Mouse (Mus musculus) monocyte, adult 2 months (primary cell): ENCODE results near the gene Ugt1a10.

ENCODE experiments used
- DNase-seq, 2 experiments: peaks; one replicate each; pipeline ENCODE4 v3.0.0; 2022; ENCODE audit warnings: low spot score in 2 of 2, low read depth in 1 of 2

Ugt1a10 gene

DNA sequence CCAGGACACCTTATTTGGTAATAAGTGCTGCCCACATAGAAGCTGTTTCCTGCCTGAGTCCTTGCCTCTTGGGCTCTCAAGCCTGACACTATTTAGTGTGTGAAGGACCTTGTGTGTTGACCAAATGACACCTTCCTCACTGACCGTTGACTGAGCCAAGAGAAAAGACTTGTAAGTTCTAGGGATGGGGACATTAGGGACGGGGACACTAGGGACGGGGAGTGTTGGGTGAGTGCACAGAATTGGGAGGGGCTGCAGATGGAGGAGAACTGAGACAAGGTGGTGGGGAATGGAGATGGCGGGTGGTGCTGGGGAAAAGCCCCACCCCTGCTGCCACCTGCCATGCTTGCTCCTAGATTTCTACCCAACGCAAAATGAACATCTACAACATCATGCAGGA lies 174.8 kb downstream of the Ugt1a10 start:
- DNase-seq, result no peak

DNA sequence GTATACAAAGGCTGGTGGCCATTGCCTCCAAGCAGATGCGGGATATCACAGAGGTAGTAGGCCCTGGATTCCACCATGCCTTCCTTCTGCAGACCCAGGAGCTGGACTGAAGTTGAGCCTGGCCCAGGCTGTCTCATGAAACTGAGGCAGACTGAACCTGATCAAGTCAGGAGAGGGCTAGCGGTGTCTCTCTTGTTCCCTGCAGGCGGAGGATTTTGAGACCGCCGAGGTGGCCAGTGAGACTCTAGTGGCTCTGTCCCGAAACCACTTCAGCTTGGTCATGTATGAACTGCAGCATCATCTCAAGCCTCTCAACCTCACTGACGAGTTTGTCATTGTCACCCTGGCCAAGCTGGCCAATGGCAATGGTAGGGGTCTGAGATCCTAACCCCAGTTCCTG lies 175.2 kb downstream of the Ugt1a10 start:
- no peak for DNase-seq

DNA sequence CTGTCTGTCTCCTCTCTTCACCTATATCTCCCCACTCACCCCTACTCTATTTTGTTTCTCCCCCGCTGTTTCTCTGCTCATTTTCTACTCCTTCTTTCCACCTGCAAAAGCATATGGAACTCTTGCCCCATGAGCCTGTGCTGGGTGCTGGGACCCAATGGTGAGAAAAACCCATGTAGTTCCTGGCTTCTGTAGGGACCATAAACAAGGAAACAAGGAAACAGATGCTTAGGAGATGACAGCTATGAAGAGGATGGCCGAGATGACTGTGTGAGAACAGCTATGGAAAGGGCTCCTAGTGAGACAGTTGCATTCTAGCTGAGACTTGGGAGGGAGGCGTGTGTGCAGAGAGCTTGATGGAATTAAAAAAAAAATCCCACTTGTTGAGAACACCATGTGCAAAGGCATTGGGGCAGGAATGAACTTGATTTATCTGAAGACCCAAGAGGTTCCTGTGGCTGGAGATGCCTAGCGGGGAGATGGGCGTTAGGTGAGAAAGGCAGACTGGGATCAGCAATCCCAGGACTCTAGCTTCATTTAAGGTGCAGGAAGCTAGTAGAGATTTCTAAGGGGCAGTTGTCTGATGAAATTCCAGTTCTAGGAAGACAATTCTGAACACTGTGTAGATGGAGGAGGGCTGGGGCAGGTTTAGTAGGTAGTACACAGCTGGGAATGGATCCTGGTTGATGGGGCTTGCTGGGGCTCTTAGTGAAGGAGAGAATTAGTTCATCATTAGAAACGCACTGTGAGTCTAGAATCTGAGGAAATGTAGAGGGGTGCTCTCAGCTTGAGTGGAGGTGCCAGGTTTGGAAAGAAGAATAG lies 176.0 kb downstream of the Ugt1a10 start:
- no peak for DNase-seq

DNA sequence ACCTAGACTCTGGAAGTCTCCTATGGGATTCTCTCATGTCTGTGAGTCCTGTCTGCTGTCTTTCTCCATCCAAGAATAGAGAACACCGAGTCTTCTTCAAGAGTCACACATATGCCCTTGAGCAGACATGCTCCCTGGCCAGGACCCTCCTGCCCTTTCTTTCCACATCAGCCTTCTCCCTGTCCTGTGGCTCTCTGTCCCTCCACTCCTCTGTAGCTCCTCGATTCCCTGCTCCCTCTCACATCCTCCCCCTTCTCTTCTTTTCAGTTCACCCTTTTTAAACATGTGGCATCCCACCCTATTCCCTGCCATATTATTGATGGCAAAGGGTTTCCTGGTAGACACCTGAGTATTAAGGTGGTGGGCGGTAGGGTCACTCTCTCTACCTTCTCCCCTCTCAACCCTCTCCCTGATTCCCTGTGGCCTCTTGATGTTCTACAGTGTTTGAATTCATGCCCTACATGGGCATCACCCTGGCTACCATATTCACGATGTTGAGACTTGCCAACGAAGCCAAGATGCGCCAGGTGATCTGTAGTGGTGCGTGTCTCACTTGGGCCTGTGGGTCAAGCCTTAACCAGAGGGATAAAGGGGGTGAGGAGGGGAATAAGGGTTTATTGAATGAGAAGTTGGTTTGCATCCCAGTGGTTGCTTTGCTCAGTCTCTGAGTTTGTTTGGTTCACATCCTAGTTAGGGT lies 176.8 kb downstream of the Ugt1a10 start:
- DNase-seq, result no peak

DNA sequence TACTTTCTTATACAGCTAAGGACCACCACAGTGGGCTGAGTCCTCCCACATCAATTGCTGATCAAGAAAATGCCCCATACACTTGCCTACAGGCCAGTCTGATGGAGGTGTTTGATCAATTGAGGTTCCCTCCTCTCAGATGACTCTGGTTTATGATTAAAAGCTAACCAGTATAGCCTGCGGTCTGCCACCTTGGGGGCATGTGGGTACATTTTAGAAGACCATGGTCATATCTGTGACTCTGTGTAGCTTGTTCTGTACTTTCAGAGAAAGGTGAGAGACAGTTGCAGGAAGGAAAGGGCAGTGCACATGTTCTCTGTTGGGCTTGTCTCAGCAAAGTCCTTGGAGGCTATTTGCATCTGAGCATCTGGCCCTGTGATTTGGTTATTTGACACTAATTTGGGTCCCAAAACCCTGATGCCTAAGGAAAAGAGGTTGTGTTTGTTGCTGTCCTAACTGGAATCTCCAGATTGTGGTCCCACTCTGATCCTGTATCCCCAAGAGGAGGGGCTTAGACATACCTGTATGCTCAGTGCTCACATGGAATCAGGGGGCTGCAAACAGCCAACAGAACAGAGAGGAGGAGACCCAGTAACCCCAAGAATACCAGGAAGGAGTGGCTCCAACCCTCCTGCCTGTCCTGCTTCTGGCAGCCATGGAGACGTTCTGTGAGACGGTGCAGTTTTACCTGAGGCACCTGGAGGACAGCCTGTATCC lies 177.6 kb downstream of the Ugt1a10 start:
- DNase-seq, result no peak

DNA sequence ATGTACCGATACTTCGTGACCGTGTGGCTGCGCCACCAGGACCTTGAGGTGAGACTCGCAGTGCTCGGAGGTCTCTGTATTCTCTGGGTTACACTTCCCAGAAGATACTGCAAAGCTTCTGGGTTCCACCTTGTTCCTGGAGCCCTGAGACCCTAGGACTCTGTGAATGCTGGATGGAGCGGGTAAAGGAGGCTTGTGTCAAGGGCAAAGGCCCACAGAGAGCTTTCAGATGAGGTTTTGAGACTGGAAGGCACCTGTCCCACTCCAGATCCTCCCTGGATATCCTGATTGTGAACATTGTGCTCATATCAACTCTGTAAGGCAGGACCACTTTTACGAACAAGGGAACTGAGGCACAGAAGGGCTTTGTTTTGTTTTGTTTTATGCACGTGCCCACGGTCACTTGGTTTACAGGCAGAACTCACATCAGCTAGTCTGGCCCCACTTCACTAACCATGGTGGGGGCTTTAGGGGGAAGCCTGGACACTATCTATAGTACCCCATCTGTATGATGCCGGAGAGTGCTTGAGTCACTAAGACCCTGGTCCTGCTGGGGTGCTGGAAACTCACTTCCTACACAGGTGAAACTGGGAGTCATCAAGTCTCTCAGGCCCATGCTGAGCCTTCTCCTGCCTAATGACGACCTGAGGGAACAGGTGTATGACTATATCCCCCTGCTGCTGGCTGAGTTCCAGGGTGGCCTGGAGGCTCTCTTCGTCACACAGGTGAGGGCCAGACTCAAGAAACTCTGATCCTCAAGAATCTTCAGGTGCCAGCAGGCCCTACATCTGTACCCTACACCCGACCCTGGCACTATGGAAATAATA lies 178.4 kb downstream of the Ugt1a10 start:
- DNase-seq, result no peak

DNA sequence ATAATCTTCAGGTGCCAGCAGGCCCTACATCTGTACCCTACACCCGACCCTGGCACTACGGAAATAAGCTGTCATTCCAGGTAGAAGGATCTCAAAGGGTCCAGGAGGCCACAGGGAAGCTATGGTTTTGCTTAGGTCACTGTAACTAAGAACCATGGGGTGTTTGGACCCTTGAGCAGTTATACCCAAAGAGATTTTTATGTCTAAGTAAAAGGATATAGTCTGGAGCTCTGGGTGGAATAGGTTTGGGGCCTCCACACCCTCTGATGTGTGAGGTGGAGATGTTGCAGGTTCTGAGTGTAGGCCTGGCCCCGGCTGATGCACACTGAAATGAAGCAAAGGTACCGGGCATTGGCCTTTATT lies 179.0 kb downstream of the Ugt1a10 start:
- DNase-seq, result no peak

DNA sequence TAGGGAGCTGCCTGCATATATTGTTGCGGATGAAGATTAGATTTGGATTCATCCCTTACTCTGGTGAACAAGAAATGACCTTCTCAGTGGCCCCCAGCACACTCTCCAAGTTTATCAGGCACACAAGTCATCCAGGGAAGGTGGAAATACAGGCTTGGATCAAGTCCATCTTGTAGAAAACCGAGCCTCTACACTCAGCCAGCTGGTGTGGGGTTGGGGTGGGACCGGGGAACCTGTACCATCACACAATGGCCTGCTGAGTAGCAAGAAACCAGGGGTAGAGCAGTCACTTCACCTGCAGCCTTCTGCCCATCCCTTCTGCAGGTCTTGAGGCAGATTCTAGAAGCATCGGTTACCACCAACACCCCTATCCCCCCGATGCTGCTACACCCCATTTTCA lies 179.5 kb downstream of the Ugt1a10 start:
- DNase-seq, result no peak

DNA sequence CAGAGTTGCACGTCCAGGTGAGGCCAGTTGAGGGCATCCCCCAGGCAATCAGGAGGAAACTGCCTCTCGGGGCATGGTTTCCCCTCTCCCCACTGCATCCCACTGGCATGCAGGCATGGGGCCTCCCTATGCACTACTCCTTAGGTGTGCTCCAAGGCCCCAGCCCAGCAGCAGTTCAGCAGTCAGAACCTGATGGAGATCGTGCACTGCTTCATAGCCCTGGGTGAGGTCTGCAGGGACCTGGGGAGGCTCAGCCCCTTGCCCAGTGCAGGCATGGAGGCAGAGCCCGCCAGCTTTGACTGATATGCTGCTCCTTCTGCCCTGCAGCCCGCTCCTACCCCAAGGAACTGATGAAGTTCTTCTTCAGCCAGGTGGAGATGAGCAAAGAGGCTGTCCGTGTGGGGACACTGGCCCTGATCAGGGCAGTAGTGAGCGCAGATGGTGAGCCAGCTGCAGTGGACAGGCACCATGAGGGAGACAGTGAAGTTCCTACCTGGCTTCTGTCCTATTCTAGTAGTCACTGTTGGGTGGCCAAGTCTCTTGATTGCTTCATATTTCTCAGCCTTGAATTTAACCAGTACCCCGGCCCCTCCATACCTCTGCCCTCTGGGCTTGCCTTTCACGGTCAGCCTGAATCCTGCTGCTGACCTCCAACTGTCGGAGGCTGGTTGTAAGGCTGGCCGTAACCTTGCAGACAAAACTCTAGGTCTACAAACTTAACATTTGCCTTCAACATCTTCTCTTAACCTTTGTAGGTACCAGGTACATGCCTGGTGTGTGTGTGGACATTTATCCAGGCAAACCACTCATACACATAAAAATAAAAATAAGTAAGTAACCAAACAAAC lies 180.1 kb downstream of the Ugt1a10 start:
- DNase-seq, result no peak

DNA sequence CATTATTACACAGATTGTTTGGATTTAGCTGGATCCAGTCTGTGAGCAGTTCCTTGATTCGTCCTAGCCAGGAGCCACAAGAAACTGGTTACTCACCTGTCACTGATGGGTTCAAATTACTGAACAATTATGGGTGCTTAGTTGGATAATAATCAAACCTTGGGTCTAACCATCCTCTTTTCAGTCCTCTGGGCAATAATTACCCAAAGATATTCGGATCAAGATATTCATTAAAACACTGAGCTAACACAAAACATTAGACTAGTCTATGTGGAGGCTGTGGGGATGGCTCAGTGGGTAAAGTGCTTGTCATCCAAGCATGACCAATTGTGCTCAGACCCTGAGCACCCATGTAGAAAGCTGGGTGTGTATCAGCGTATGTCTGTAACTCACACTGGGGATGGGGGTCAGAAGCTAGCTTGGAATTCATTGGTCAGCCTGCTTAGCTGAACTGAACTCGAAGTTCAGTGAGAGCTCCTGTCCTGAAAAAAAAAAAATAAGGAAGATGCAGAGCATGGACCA lies 180.8 kb downstream of the Ugt1a10 start:
- no peak for DNase-seq

DNA sequence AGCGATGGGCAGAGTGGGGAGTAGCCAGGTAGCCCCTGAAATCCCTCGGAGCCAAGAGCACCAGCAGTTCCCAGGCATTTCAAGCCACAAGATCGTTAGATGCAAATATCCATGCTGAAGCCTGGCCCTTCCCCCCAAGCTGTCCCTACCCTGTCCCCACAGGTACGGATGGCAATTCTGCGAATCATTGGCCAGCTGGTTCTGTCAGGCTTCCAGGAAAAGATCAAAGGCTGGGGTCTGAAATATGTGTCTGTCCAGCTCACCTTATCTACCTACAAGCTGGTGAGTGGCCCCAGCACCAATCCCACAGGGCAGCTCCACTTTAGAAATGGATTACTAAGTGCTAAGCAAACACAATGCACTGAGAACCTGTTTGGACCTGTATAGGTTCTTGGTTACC lies 182.1 kb downstream of the Ugt1a10 start:
- no peak for DNase-seq

DNA sequence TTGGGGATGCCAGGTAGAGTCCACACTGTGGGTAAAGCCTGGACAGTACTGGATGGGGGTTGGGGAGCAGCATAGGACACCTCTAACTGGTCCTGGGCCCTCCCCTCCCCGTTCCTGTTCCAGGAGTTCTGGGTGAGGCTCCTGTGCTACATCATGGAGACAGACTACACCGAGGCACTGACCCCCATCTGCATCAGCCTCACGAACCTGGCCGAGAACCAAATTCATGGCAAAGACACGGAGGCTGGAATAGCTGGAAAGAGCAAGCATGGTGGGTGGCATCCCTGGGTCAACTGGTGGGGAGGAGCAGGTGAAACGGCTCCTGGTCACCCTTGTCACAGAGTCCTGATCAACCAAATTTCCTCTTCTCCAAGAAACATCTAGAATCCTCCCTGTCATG lies 183.6 kb downstream of the Ugt1a10 start:
- DNase-seq, result no peak

DNA sequence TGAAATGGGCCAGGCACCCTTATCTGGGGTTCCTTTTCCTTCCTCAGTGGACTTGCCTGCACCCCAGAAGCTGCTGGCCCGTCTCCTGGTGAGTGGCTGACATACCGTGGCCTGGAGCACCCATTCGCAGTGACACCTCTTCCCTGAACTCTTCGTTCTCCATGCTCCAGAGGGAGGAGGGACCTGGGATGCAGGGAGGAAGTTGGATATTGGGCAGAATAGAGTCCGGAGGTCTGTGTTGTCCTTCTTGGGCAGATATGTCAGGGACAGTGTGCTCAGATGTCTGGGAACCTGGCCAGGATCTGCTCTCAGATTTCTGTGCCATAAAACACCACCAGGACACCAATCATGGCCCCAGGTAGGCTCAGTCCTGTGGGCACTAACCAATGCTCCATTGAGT lies 184.9 kb downstream of the Ugt1a10 start:
- DNase-seq, result no peak

DNA sequence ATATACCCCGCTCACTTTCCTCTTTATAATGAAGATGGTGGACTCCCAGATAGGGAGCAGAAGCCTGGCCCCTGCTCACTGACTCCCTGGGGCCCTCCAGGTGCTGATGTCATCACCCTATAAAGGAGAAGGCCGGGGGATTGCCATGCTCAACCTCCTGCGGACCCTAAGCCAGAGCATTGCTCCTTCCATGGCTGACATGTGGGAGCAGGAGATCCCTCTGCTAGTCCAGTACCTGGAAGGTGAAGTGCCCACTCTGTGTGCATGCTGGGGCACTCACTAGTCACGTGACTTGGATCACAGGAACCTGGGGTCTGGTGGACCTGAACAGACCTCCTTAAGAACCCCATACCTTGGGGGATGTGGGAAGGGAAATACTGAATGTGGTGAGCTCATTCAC lies 185.4 kb downstream of the Ugt1a10 start:
- DNase-seq, result no peak

DNA sequence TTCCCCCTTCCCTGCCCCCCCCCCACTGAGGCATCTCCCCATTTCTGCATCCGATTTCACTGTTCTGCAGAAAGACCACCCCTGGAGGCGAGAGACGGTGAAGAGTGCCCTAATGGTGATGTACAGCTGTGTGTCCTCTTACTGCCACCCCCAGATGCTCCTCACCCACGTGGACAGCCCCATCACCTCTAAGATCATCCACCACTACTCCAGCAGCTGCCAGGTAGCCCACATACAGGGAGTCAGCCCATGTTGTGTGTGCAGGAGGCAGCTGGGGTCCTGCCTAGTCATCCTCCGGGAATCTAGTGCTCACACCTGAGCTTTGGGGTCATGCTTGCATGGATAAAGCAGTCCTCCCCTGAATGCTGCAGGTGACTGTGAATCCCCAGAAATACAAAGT lies 188.7 kb downstream of the Ugt1a10 start:
- no peak for DNase-seq

DNA sequence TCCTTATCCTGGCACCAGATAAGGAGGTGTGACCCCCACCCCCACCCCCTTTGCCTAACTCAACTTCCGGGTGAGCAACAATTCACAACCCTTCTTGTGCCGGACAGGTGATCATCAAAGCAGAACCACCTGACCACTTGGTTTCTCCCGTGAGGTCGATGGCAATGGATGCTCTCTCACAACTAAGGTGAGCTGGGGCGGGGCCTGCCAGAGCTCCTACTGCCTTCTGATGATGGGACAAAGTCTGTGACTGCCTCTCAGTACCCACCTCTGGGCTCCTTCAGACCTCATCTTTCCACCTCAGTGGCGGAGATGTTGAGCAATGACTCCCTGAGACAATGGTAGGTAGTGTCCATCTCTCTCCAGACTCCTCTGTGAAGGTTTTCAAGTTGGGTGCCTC lies 190.7 kb downstream of the Ugt1a10 start:
- DNase-seq, result no peak

DNA sequence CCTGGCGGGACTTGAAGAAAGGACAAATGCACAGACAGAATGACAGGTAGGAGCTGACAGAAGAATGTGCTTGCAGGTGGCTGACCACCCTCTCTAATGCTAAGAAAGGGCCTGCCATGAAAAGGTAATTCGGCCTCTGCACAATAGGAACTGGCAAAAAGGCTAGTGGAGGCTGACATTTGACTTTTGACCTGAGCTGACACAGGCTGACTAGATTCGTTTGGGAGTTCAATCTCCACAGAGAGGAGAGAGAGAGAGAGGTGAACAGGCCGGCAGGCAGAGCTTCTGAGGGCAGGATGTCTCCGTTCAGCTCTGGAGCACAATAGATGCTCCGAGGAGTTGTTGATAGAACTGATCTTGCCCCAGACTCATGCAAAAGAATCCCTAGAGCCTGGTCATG lies 191.2 kb downstream of the Ugt1a10 start:
- DNase-seq, result no peak

DNA sequence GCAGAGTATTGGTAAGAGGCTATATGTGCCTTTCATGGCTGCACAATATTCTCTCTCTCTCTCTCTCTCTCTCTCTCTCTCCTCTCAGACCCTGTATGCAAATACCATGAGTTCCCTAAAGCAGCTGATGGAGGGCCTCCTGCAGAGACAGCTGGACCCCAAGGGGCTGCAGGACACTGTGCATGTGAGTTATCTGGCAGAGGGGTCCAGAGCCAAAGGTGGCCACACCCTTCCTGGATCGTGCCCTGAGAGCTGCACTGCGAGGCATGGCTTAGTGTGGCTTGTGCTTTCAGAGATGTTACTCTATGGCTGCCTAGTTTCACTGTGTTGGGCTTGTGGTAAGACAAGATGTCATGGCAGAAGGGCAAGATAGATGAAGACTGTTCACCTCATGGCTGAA lies 192.5 kb downstream of the Ugt1a10 start:
- no peak for DNase-seq

DNA sequence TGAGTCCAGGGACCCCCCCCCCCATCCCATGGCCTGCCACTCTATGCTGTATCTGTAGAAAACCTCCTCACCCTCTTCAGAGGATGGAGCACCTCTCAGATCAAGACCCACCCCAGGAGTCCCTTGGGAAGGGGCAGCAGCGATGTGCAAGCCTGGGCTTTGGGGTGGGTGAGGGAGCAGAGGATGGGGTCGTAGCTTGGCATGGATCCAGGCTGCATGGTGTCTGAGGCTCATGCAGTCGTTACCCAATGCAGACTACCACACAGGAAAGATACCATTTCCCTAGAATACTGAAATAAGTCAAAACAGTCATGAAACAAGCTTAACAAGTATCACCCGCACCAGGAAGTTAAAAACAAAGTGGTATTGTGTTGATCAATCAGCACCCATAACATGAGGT lies 193.5 kb downstream of the Ugt1a10 start:
- DNase-seq, result no peak

DNA sequence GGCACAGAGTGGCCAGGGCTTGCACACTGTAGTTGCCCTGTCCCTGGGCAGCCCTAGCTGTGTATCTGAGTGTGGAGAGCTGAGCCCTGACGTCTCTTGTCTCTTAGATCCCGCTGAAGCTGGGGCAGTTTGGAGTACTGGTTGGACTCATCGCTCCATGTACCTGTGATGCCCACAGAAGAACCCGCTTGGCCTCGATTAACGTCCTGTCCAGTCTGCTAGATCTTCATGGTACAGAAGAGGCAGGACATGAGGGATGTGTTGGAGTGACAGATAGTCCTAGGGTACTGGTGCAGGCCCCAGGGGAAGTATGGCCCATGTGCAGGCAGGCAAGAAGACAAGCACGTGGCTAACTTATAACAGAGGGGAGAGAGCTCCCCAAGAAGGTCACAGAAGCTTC lies 194.4 kb downstream of the Ugt1a10 start:
- DNase-seq, result no peak
